Comparison of ENCODE assay signal across 34 mouse cellular contexts in genomic region chr11:29254643-29255042, GRCm38 (mm10).
"Had no signal": no experiment of that assay in that cellular context is flagged by ENCODE, and none has a peak within 500 bp of the region (broad histone marks: within the 10 kb centered on the region; RNA-seq: fewer than 3 reads in every experiment).

No protein-coding gene starts in this region.

- H3K9ac ChIP-seq: heart, embryonic 12.5 days; heart, embryonic 13.5 days; heart, embryonic 15.5 days; hindbrain, embryonic 12.5 days; hindbrain, embryonic 13.5 days; hindbrain, embryonic 14.5 days; hindbrain, embryonic 15.5 days; intestine, embryonic 15.5 days; kidney, embryonic 15.5 days had no signal

- DNase-seq: heart, postnatal 10 days; heart, postnatal 14 days; heart, postnatal 36 days; heart, postnatal 4 days; kidney, adult 11 months; kidney, adult 18-20 months; kidney, adult 2 months; kidney, adult 8-10 months; kidney, adult 9 months; kidney, postnatal 10 days; kidney, postnatal 14 days; kidney, postnatal 25 days; kidney, postnatal 36 days; kidney, postnatal 4 days; layer of hippocampus, adult 9-11 months; layer of hippocampus, postnatal 36 days had no signal

- H3K9me3 ChIP-seq: heart, embryonic 12.5 days; heart, embryonic 13.5 days; heart, embryonic 15.5 days; hindbrain, embryonic 10.5 days; hindbrain, embryonic 12.5 days; hindbrain, embryonic 13.5 days; hindbrain, embryonic 15.5 days; intestine, embryonic 15.5 days; kidney, embryonic 15.5 days had no signal

- H3K27me3 ChIP-seq: heart, embryonic 12.5 days; heart, embryonic 13.5 days; heart, embryonic 15.5 days; hindbrain, embryonic 12.5 days; hindbrain, embryonic 13.5 days; hindbrain, embryonic 15.5 days; intestine, embryonic 15.5 days; kidney, embryonic 15.5 days had no signal

- H3K36me3 ChIP-seq: heart, embryonic 12.5 days; heart, embryonic 13.5 days; heart, embryonic 15.5 days; hindbrain, embryonic 10.5 days; hindbrain, embryonic 12.5 days; hindbrain, embryonic 13.5 days; hindbrain, embryonic 15.5 days; intestine, embryonic 15.5 days; kidney, embryonic 15.5 days had no signal

- H3K4me2 ChIP-seq: heart, embryonic 11.5 days; heart, embryonic 12.5 days; heart, embryonic 13.5 days; heart, embryonic 15.5 days; hindbrain, embryonic 12.5 days; hindbrain, embryonic 13.5 days; hindbrain, embryonic 14.5 days; hindbrain, embryonic 15.5 days; intestine, embryonic 15.5 days; kidney, embryonic 15.5 days had no signal

- H3K4me1 ChIP-seq: heart, embryonic 12.5 days; heart, embryonic 13.5 days; heart, embryonic 15.5 days; hindbrain, embryonic 10.5 days; hindbrain, embryonic 12.5 days; hindbrain, embryonic 13.5 days; hindbrain, embryonic 15.5 days; intestine, embryonic 15.5 days; kidney, embryonic 15.5 days had no signal

- H3K27ac ChIP-seq: heart, embryonic 13.5 days; heart, embryonic 15.5 days; hindbrain, embryonic 10.5 days; hindbrain, embryonic 12.5 days; hindbrain, embryonic 13.5 days; hindbrain, embryonic 14.5 days; hindbrain, embryonic 15.5 days; hindbrain, postnatal 0 days; intestine, embryonic 15.5 days; kidney, embryonic 15.5 days; kidney, postnatal 0 days; layer of hippocampus, adult 2 months had no signal

- ATAC-seq: hindbrain, embryonic 16.5 days; hindbrain, postnatal 0 days; inflammation-experienced regulatory T-cells, adult 6 months; intestine, embryonic 15.5 days; intestine, embryonic 16.5 days; intestine, postnatal 0 days had no signal

- H3K4me3 ChIP-seq: heart, embryonic 12.5 days; heart, embryonic 13.5 days; heart, embryonic 15.5 days; hindbrain, embryonic 10.5 days; hindbrain, embryonic 12.5 days; hindbrain, embryonic 13.5 days; hindbrain, embryonic 15.5 days; intestine, embryonic 15.5 days; kidney, embryonic 15.5 days; layer of hippocampus, adult 2 months had no signal
